In the genomic region with DNA sequence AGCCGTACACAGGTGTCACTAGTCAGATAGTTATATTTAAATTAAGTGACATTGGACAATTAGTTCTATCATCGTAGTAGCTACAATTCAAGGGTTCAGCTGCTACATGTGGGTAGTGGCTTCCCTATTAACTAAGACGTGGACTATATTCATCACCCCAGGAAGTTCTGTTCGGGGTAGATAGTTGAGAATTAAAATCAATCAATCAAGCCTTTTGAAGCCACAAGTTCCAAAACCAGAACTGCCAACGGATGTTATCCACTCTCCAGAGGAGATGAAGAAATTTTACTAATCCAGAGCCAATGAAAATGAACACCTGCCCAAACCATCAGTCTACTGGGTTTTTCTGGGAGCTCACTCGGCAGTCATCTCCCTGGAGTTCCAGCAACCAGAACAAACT, we compare ENCODE assay signal across 8 mouse cellular contexts.
A peak's percentile ranks its signal among the peaks of the same experiment; 100 is the strongest.
DNase-seq lines count a peak whose midpoint lies in the region; ATAC-seq and TF ChIP-seq lines count a peak whose summit lies in the region.

No protein-coding gene starts in this region.

- TF ChIP-seq EP300 in ES-Bruce4 (IDR thresholded peaks at IDR 0.05; ENCODE audit: insufficient read depth, low read depth, low read length), result no peak

- H3K4me1 ChIP-seq in heart, embryonic 13.5 days, result peaks cover 17% of the 10 kb centered on the region
- H3K4me1 ChIP-seq in ES-Bruce4 (ENCODE audit: control insufficient read depth, insufficient read depth, low read length), result no peaks in the 10 kb centered on the region

- WGBS in heart, embryonic 13.5 days, result 42% methylated on average over 6 of the region's 6 CpGs

- TF ChIP-seq POLR2A in ES-Bruce4 (IDR thresholded peaks at IDR 0.05; ENCODE audit: insufficient read depth, low read length), result no peak

- H3K27ac ChIP-seq in heart, embryonic 13.5 days (replicated peaks), result no peak overlapping the region
- H3K27ac ChIP-seq in ES-Bruce4 (ENCODE audit: insufficient read depth, low read length), result no peak overlapping the region

- DNase-seq in heart, postnatal 10 days, result no peak
- DNase-seq in left cerebral cortex, adult 11 months (ENCODE audit: low spot score), result no peak
- DNase-seq in urinary bladder, postnatal 4 days (ENCODE audit: low spot score in 2 of 2), result no peak
- DNase-seq in natural killer cell, adult 2 months (ENCODE audit: low spot score in 2 of 2), result no peak

- peak overlapping the region; percentile 88 for H3K9ac ChIP-seq in heart, embryonic 13.5 days
- H3K9ac ChIP-seq in ES-Bruce4 (ENCODE audit: low read depth, poor library complexity, severe bottlenecking), result no peak overlapping the region

- TF ChIP-seq CTCF in ES-Bruce4 (IDR thresholded peaks at IDR 0.05; ENCODE audit: low read depth, low read length), result no peak

- peaks cover 8% of the 10 kb centered on the region; the same call in 1 of the 2 replicates for H3K27me3 ChIP-seq in heart, embryonic 13.5 days (replicated peaks)
- no peaks in the 10 kb centered on the region for H3K27me3 ChIP-seq in ES-Bruce4 (ENCODE audit: control insufficient read depth, insufficient read depth, low read length, poor library complexity, severe bottlenecking)

- no peaks in the 10 kb centered on the region for H3K36me3 ChIP-seq in heart, embryonic 13.5 days
- H3K36me3 ChIP-seq in ES-Bruce4 (ENCODE audit: control insufficient read depth, insufficient read depth, low read length, poor library complexity, severe bottlenecking), result no peaks in the 10 kb centered on the region

- H3K4me2 ChIP-seq in heart, embryonic 13.5 days, result peak overlapping the region; percentile 87

- intact Hi-C loops in heart, postnatal 10 days (cut with DNase I), result no loop called here

- ATAC-seq in heart, embryonic 13.5 days (ENCODE audit: extremely low read depth, insufficient number of reproducible peaks, low FRiP score, low TSS enrichment), result no peak
- ATAC-seq in hematopoietic stem cell, adult 5-6 weeks (replicated peaks in 1 of 2; ENCODE audit: insufficient read depth in 1 of 2, low FRiP score in 2 of 2, low TSS enrichment in 1 of 2, low read depth in 1 of 2, poor library complexity in 2 of 2, severe bottlenecking in 2 of 2), result peak; percentile 13 to 30; a peak in 2 of 4 replicates
- peak; percentile 7; the same call in 1 of the 2 replicates for ATAC-seq in megakaryocyte-erythroid progenitor cell, adult 5-6 weeks (replicated peaks; ENCODE audit: low FRiP score, low TSS enrichment, poor library complexity, severe bottlenecking)

- H3K4me3 ChIP-seq in heart, embryonic 13.5 days, result peak overlapping the region; percentile 99
- H3K4me3 ChIP-seq in ES-Bruce4 (ENCODE audit: low read depth, low read length), result peak overlapping the region; percentile 65

- H3K9me3 ChIP-seq in heart, embryonic 13.5 days, result no peaks in the 10 kb centered on the region
- peaks cover 1% of the 10 kb centered on the region for H3K9me3 ChIP-seq in ES-Bruce4 (replicated peaks; ENCODE audit: control insufficient read depth, insufficient read depth, low read length, poor library complexity, severe bottlenecking)
